Mouse (Mus musculus) liver, adult 10 weeks (tissue): ENCODE results near the gene Efcab2. TPM values are rescaled to one million over a fixed set of nuclear protein-coding genes. Genes with fewer than 3 reads are reported as not detected.

Experiments
- polyA plus RNA-seq: library from polyadenylated mRNA; stranded (reverse); fragments of 350-450 nt; fragmentation: Illumina TruSeq; extraction: RNeasy Lipid Tissue Mini Kit (QIAGEN cat#74804); gene quantifications from one replicate; pipeline ENCODE4 v1.2.3, GENCODE M21; 2014; ENCODE audit warnings: low read depth, low replicate concordance

Gene Efcab2
- 6.3 TPM for polyA plus RNA-seq

DNA sequence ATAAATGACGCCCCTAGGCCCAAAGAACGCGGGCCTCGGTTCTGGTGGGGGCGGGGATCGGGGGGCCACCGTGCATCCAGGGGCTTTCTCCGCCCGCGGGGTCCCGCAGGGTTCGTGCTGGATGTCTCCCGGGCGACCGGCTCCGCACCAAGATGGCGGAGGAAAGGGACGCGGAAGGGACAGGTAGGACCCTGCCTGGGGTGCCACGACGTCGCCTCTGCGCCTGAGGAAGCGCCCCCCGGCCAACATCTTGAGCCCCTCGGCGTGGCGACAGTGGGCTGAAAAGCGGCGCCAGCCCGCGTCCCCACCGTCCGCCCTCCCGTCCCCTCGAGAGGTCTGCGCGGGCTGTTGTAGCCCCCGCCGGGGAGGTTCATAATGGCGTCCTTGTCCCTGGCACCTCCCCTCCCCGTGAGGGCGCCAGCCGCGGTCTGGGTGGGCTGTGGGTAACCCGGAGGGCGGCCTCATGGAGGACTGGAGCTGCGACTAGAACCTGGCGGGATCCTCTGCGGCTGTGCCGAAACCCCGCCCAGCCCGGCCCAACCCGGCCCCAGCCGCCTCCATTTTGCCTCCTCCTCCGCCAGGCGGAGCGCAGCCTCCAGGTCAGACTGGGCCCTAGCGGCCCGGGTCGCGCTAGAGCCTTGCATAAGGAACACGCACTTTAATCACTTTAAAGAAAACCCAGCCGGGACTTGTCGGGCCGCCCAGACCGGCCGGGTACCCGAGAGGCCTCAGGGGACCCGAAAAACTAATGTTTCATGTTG lies at the start of gene Efcab2:
Efcab2 (plus strand) TSS at position 135 of the 761 bp plus-strand sequence.

DNA sequence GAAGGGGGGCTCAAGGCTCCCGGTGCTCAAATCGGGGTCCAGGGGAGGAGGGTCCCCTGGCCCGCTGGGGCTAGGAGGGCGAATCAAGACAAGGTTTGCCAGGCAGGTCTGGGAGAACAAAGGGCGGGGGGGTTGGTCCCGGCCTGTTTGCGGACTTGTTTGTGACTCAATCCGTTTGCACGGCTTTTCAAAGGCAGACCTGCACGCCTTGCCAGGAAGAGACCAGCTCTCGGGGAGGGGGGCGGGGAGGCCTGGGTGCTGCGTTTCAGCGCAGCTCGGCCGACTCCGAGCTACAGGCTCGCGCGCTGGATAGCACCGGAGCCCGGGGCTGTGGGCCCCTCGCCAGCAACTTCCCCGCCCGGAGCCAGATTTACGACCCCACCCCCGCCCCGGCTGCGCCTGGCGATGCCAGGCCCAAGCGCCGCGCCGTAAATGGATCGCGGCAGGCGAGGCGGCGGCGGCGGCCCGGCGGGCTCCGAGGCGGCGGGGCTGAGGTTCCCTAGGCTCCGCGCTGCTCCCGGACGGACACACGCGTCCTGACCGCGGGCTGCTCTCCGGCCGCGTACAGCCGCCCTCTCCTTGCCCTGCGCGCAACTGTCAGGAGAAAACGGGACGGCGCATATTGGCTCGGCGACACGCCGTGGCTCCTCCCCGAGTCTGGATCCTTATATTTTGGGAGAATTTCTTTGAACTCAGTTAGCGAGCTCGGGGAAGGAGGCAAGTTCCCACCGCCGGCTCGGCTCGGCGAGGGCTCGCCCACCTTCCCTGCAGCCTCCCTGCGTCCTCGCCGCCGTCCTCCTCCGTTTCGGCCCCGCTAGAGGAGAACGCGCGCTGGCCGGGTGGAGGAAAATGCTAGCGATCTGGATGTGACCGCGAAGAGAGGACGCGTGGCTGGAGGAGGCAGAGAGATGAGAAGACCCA lies 122.8 kb downstream of the Efcab2 start, which contains the start of gene Kif26b:
Kif26b (plus strand) TSS at position 695 of the 921 bp plus-strand sequence.

Other genes starting within 250 kb of the Efcab2 start
- gene Desi2, start 218.7 kb upstream of the Efcab2 start, polyA plus RNA-seq = 26.9 TPM
- 299 TPM for gene Cox20, start 87.0 kb upstream of the Efcab2 start, polyA plus RNA-seq
- 389 TPM for gene Hnrnpu, start 68.3 kb upstream of the Efcab2 start, polyA plus RNA-seq
- gene Kif26b, start 123.0 kb downstream of the Efcab2 start, polyA plus RNA-seq = 0.08 TPM